Mouse (Mus musculus): ENCODE data around the gene 2210017I01Rik.

2210017I01Rik gene

GRCm38 (mm10) chr3:92607392-92607791 is at the start of gene 2210017I01Rik:
2210017I01Rik (minus strand) TSS chr3:92607492.
- POLR2A ChIA-PET = no interaction called here
- CTCF ChIA-PET = interaction anchor here in 3 of 4 experiments (0.7 to 0.9 kb wide), 3 partner anchors 79 to 167 kb away, joined by 3 to 8 read pairs (median 3); partner anchors contain the start of gene Lce1d (in 1 of the 3)

GRCm38 (mm10) chr3:92656826-92657225 is 49.5 kb upstream of the 2210017I01Rik start, which contains the start of gene Lce1b:
Lce1b (minus strand) TSS chr3:92656926.
- POLR2A ChIA-PET = no interaction called here
- CTCF ChIA-PET = no interaction called here

GRCm38 (mm10) chr3:92648207-92648606 is 40.9 kb upstream of the 2210017I01Rik start, which contains the start of gene Lce1a1:
Lce1a1 (minus strand) TSS chr3:92648307.
- CTCF ChIA-PET = no interaction called here
- POLR2A ChIA-PET = no interaction called here

- POLR2A ChIA-PET = no interaction called here
- CTCF ChIA-PET = no interaction called here
Observed at GRCm38 (mm10) chr3:92639854-92640253, 32.6 kb upstream of the 2210017I01Rik start.

GRCm38 (mm10) chr3:92638653-92638991 is 31.3 kb upstream of the 2210017I01Rik start:
- POLR2A ChIA-PET = no interaction called here
- CTCF ChIA-PET = no interaction called here

GRCm38 (mm10) chr3:92637745-92638652 is 30.7 kb upstream of the 2210017I01Rik start:
- ChIA-PET CTCF (no interaction called here), POLR2A (no interaction called here)

GRCm38 (mm10) chr3:92621560-92621959 is 14.3 kb upstream of the 2210017I01Rik start, which contains the start of gene Lce6a:
Lce6a (minus strand) TSS chr3:92621660.
- ChIA-PET CTCF (no interaction called here), POLR2A (no interaction called here)

- POLR2A ChIA-PET = no interaction called here
- CTCF ChIA-PET = no interaction called here
Observed at GRCm38 (mm10) chr3:92609804-92610203, 2.5 kb upstream of the 2210017I01Rik start.

GRCm38 (mm10) chr3:92602169-92602568 is 5.1 kb downstream of the 2210017I01Rik start:
- ChIA-PET POLR2A (interaction anchor here in 1 of 4 experiments (0.8 kb wide), 1 partner anchor 13 kb away, joined by 3 read pairs; no protein-coding TSS in a partner anchor), CTCF (interaction anchor here in 3 of 4 experiments (0.6 to 1.7 kb wide), 8 partner anchors 13 to 455 kb away, joined by 3 to 14 read pairs (median 3); partner anchors contain the start of gene Smcp (in 1 of the 3))

GRCm38 (mm10) chr3:92600456-92600855 is 6.8 kb downstream of the 2210017I01Rik start:
- CTCF ChIA-PET = interaction anchor here (0.5 to 1.2 kb wide), 8 partner anchors 211 to 760 kb away, joined by 3 to 5 read pairs (median 4); no protein-coding TSS in a partner anchor

GRCm38 (mm10) chr3:92599973-92600372 is 7.3 kb downstream of the 2210017I01Rik start:
- CTCF ChIA-PET = interaction anchor here in 3 of 4 experiments (0.8 to 1.2 kb wide), 3 partner anchors 449 to 455 kb away, joined by 3 to 5 read pairs (median 3); no protein-coding TSS in a partner anchor

More at GRCm38 (mm10) chr3:92600456-92600855, 6.8 kb downstream of the 2210017I01Rik start:
- POLR2A ChIA-PET = no interaction called here

GRCm38 (mm10) chr3:92598429-92598828 is 8.9 kb downstream of the 2210017I01Rik start:
- ChIA-PET CTCF (no interaction called here), POLR2A (no interaction called here)

More at GRCm38 (mm10) chr3:92599973-92600372, 7.3 kb downstream of the 2210017I01Rik start:
- POLR2A ChIA-PET = no interaction called here

- CTCF ChIA-PET = interaction anchor here in 1 of 4 experiments (1.4 kb wide), 1 partner anchor 14 kb away, joined by 3 read pairs; no protein-coding TSS in a partner anchor
Observed at GRCm38 (mm10) chr3:92588858-92589257, 18.4 kb downstream of the 2210017I01Rik start, which contains the start of gene Smcp. Smcp (minus strand) TSS chr3:92588997.

GRCm38 (mm10) chr3:92587190-92587589 is 20.1 kb downstream of the 2210017I01Rik start:
- ChIA-PET POLR2A (no interaction called here), CTCF (no interaction called here)

More at GRCm38 (mm10) chr3:92588858-92589257, 18.4 kb downstream of the 2210017I01Rik start, which contains the start of gene Smcp:
- POLR2A ChIA-PET = interaction anchor here in 1 of 4 experiments (0.8 kb wide), 1 partner anchor 13 kb away, joined by 3 read pairs; no protein-coding TSS in a partner anchor

- CTCF ChIA-PET = no interaction called here
Observed at GRCm38 (mm10) chr3:92585055-92585454, 22.2 kb downstream of the 2210017I01Rik start.

GRCm38 (mm10) chr3:92583164-92583826 is 24.0 kb downstream of the 2210017I01Rik start:
- POLR2A ChIA-PET = no interaction called here
- CTCF ChIA-PET = interaction anchor here in 2 of 4 experiments (0.5 to 0.9 kb wide), 2 partner anchors 19 to 101 kb away, joined by 3 to 6 read pairs; no protein-coding TSS in a partner anchor

More at GRCm38 (mm10) chr3:92585055-92585454, 22.2 kb downstream of the 2210017I01Rik start:
- POLR2A ChIA-PET = no interaction called here

GRCm38 (mm10) chr3:92579508-92579907 is 27.8 kb downstream of the 2210017I01Rik start:
- CTCF ChIA-PET = no interaction called here
- POLR2A ChIA-PET = no interaction called here

- ChIA-PET CTCF (no interaction called here), POLR2A (no interaction called here)
Observed at GRCm38 (mm10) chr3:92578652-92579413, 28.5 kb downstream of the 2210017I01Rik start.

GRCm38 (mm10) chr3:92573449-92574041 is 33.7 kb downstream of the 2210017I01Rik start, which contains the start of gene Ivl:
Ivl (minus strand) TSS chr3:92573735.
- ChIA-PET POLR2A (no interaction called here), CTCF (no interaction called here)
